Mouse (Mus musculus) testis, adult 2 months (tissue): ENCODE measurements around the gene Tcte1.

Experiments
- CTCF ChIP-seq: fragments of 200-500 bp; IDR thresholded peaks from 2 replicates; pipeline ENCODE4 v1.5.1; 2012; ENCODE audit warnings: low read depth, mild to moderate bottlenecking, inconsistent platforms, low read length, moderate library complexity; ENCODE audit not compliant: control insufficient read depth, insufficient read depth, insufficient replicate concordance
- POLR2A ChIP-seq: fragments of 200-500 bp; IDR thresholded peaks from 2 replicates; pipeline ENCODE4 v1.6.1; 2012; ENCODE audit warnings: low read depth, mild to moderate bottlenecking, inconsistent platforms, low read length, moderate library complexity; ENCODE audit not compliant: control insufficient read depth

DNA sequence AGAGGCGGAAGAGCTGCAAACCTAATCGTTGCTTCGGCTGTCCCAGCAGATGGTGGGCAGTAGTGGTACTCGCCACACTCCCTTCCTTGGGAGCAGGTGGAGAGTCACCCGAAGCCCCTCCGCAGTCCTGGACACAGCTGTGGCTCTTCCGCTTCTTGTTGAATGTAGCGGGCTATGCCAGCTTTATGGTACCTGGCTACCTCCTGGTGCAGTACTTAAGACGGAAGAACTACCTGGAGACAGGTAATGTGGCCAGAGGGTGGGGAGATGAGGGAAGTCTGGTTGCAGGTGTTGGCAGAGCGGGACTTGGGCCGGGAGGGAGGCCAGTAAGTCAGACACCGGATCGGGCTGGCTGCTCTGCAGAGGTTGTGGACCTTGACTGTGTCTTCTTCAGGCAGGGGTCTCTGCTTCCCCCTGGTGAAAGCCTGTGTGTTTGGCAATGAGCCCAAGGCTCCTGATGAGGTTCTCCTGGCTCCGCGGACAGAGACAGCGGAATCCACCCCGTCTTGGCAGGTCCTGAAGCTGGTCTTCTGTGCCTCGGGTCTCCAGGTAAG, 41.4 kb downstream of the Tcte1 start:
- TF ChIP-seq CTCF (no peak), POLR2A (no peak)
